Mouse (Mus musculus) olfactory bulb, adult 2 months (tissue): ENCODE data around the gene Arhgap21.

Experiments used
- CTCF ChIP-seq: fragments of 200-500 bp; IDR thresholded peaks from 2 replicates; pipeline ENCODE4 v1.5.1; 2012; ENCODE audit warnings: low read depth, mild to moderate bottlenecking, low read length, moderate library complexity; ENCODE audit not compliant: insufficient read depth
- POLR2A ChIP-seq: fragments of 200-500 bp; IDR thresholded peaks from 2 replicates; pipeline ENCODE4 v1.6.1; 2012; ENCODE audit warnings: mild to moderate bottlenecking, low read depth, low read length, moderate library complexity; ENCODE audit not compliant: insufficient read depth

DNA sequence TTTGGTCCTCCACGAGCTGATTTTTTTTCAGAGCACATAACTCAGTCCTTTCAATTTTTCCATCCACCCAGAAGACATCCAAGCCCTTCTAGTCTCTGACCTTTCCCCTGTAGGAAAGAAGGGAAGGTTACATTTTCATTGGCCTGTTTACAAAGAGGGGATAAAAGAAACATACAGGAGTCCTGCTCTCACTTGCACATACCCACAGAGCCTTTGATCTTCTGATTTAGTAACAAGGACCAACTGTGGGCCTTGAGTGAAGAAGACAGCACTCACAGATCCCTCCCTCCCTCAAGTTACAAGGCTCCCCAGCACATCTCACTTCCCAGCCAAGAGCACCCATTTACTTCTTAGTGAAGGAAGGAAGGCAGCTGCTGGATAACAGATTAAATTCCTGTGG, 46.3 kb downstream of the Arhgap21 start:
- TF ChIP-seq CTCF (no peak), POLR2A (no peak)
